Mouse (Mus musculus): Measurements from ENCODE around the gene Dhx16.
A peak's percentile ranks its signal among the peaks of the same experiment; 100 is the strongest.
"Not testable (repeated sequence)": the region's sequence is repeated elsewhere in the genome, so short reads cannot be mapped to it uniquely, and the experiment has no call there.

Dhx16 gene

GRCm38 (mm10) chr17:35922566-35922965 is 42.9 kb downstream of the Dhx16 start:
- DNase-seq, result no peak

GRCm38 (mm10) chr17:35923281-35923680 is 43.7 kb downstream of the Dhx16 start:
- DNase-seq, result no peak

GRCm38 (mm10) chr17:35927471-35927870 is 47.9 kb downstream of the Dhx16 start:
- DNase-seq, result no peak

DNA sequence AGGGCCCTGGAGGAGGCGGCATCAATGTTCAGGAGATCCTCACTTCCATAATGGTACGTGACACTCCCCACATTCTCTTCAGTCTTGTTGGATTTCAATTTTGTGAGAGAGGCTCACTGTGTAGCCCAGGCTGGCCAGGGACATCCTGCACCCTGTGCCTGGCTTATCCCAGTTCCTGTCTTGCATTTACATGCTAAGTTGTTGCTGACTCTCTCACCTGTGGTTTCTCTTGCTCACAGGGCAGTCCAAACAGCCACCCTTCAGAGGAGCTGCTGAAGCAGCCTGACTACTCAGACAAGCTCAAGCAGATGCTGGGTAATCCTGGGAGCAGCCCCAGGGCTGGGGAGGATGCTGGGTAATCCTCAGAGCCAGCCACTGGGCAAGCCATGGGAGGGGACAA is 49.9 kb downstream of the Dhx16 start:
- no peak for DNase-seq

DNA sequence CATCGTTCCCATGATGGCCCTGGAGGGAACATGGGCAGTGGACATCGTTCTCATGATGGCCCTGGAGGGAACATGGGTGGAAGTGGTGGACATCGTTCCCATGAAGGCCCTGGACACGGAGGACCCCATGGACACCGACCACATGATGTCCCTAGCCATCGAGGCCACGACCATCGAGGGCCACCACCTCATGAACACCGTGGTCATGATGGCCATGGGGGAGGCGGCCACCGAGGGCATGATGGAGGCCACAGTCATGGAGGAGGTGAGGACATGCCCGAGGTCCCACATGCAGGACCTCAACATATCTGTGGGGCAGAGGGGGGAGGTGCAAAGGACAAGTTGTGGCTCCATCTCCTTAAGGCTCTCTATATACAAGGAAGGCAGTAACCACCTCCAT is 51.0 kb downstream of the Dhx16 start:
- DNase-seq, result no peak

- no peak for DNase-seq
Observed at GRCm38 (mm10) chr17:35932608-35933007, 53.0 kb downstream of the Dhx16 start.

- DNase-seq, result not testable (repeated sequence)
Observed at GRCm38 (mm10) chr17:35935763-35936162, 56.1 kb downstream of the Dhx16 start.

GRCm38 (mm10) chr17:35937700-35938348 is 58.2 kb downstream of the Dhx16 start:
- peak; percentile 52 for DNase-seq

DNA sequence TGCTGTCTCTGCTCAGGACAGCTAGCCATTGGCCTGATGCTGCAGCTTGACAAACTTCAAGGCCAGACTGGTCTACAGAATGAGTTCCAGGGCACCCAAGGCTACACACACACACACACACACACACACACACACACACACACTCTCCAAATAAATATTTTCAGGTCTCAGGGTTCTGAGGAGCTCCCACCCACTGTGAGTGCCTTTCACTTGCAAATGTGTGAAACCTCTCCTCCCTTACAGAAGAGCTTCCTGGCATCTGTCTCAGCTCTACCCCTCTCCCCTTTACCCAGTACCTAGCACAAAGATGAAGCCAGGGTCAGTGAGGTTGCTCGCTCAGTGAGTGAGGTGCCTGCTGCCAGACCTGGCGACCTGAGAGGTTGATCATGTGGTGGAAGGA is 59.5 kb downstream of the Dhx16 start:
- no peak for DNase-seq

- no peak for DNase-seq
Observed at GRCm38 (mm10) chr17:35939941-35940340, 60.3 kb downstream of the Dhx16 start.
